Mouse (Mus musculus): ENCODE results near the gene Tor1aip2.

Gene Tor1aip2

DNA sequence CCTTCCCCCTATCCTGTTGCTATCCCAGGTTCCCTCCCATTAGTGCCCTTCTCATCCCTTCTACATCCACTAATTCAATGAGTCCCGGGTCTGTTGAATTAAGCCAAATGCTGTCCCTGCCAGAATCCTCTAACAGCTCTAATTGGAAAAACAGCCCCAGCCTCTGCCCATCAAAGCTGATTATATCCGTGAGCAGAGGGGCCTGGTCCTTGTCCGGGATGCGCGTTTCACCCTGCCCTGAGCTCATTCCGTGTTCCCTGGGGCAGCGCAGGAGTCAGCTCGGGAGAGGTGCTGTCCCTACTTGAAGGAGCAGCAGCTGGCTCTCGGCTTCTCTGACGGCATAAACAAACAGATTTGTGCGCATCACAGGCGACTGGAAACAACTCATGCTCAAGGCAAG, 76.5 kb downstream of the Tor1aip2 start:
- no peak for DNase-seq

DNA sequence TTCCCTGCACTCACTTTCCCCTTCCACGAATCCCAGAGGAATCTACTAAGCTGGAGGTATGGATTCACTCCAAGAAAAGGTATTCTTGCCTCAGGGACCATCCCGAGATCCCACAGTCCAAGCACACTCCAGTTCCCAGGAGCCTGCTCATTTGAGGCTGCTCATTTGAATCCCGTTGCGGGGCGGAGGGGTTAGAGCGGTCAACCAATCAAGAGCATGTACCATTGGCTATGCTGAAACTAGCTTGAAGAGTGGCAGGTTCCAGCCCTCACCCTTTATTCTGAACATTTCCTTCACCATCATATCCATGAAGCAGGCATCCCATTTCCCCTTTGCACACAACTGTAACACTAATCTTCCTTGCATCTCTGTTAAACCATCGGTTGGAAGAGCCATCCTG, 76.9 kb downstream of the Tor1aip2 start:
- DNase-seq, result no peak

DNA sequence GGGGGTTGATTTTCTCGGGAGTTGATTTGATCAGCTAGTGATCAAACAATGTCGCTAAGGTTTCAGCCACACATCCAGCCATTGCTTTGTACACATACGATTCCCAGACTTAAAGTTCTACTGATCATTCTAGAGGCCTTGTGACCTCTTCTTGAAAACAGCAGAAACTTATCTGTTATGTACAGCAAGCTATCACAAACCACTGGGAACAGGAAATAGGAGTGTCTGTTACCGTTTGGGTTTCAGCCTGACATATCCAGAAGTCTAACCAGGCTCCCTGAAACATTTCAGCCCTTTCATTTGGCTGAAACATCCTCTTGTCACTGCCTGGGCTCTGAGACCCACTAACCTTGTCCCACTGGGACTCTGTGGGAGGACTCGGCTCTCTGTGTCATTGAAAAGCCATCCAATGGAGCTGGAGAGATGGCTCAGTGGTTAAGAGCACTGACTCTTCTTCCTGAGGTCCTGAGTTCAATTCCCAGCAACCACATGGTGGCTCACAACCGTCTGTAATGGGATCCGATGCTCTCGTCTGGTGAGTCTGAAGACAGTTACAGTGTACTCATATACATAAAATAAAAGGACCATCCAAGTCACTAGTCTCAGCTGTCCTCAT, 78.8 kb downstream of the Tor1aip2 start:
- no peak for DNase-seq

DNA sequence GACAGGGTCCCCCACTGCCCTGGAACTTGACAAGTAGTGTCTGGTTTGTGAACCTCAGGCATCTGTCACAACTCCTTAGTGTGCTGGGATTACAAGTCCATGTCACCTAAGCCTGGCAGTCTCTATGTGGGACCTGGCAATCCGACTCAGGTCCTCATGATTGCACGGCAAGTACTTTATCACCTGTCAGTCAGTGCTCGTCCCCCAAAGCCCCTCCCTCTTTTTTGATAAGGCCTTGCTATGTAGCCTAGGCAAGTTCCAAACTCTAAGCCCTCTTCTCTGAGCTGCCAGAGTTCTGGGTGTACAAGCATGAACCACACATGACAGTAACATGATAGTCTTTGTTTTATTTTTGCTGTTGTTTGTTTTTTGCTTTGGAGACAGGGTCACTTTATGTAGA, 81.6 kb downstream of the Tor1aip2 start:
- DNase-seq, result no peak
